Comparison of ENCODE assay signal across 9 mouse cellular contexts in genomic region chr4:62480709-62481605, GRCm38 (mm10). TPM values are rescaled to one million over a fixed set of nuclear protein-coding genes. Genes with fewer than 3 reads are reported as not detected.
A peak's percentile ranks its signal among the peaks of the same experiment; 100 is the strongest.
DNase-seq lines count a peak whose midpoint lies in the region; ATAC-seq lines count a peak whose summit lies in the region.
"Had no signal": no experiment of that assay in that cellular context is flagged by ENCODE, and none has a peak within 500 bp of the region (broad histone marks: within the 10 kb centered on the region; RNA-seq: fewer than 3 reads in every experiment).

No protein-coding gene starts in this region.

- no peaks in the 10 kb centered on the region for H3K4me1 ChIP-seq in neural tube, embryonic 14.5 days (ENCODE audit: control insufficient read depth, insufficient read depth, low read length)
- H3K4me1 ChIP-seq in stomach, embryonic 14.5 days (ENCODE audit: control insufficient read depth, insufficient read depth, low read length), result no peaks in the 10 kb centered on the region; the same call in 1 of the 2 replicates

- H3K9ac ChIP-seq in neural tube, embryonic 14.5 days (replicated peaks; ENCODE audit: low read depth, low read length), result no peak overlapping the region
- H3K9ac ChIP-seq in stomach, embryonic 14.5 days (replicated peaks; ENCODE audit: low read depth, low read length), result no peak overlapping the region
- H3K9ac ChIP-seq: liver, embryonic 14.5 days had no signal

- H3K9me3 ChIP-seq in neural tube, embryonic 14.5 days (ENCODE audit: control insufficient read depth, low read length), result no peaks in the 10 kb centered on the region
- H3K9me3 ChIP-seq in stomach, embryonic 14.5 days (ENCODE audit: control insufficient read depth, low read depth, low read length), result no peaks in the 10 kb centered on the region

- no peak overlapping the region for H3K4me3 ChIP-seq in neural tube, embryonic 14.5 days (ENCODE audit: low read depth, low read length)
- peak overlapping the region; percentile 48; the same call in 1 of the 2 replicates for H3K4me3 ChIP-seq in stomach, embryonic 14.5 days (ENCODE audit: low read depth, low read length)

- no peaks in the 10 kb centered on the region for H3K36me3 ChIP-seq in neural tube, embryonic 14.5 days (ENCODE audit: control insufficient read depth, insufficient read depth, low read length)
- H3K36me3 ChIP-seq in stomach, embryonic 14.5 days (ENCODE audit: control insufficient read depth, insufficient read depth, low read length), result no peaks in the 10 kb centered on the region

- H3K4me2 ChIP-seq in neural tube, embryonic 14.5 days (ENCODE audit: low read depth, low read length), result no peak overlapping the region
- H3K4me2 ChIP-seq in stomach, embryonic 14.5 days (replicated peaks; ENCODE audit: low read depth, low read length), result peak overlapping the region; percentile 87

- peak; percentile 24; the same call in 1 of the 2 replicates for ATAC-seq in neural tube, embryonic 14.5 days (ENCODE audit: low read depth)
- ATAC-seq in stomach, embryonic 14.5 days (ENCODE audit: insufficient number of reproducible peaks, insufficient read depth, low FRiP score, low read depth), result 0 out of 2 replicates have a peak, but pooled peaks have one; percentile 14

- H3K27me3 ChIP-seq in neural tube, embryonic 14.5 days (ENCODE audit: control insufficient read depth, insufficient read depth, low read length), result peaks cover 8% of the 10 kb centered on the region
- no peaks in the 10 kb centered on the region for H3K27me3 ChIP-seq in stomach, embryonic 14.5 days (ENCODE audit: control insufficient read depth, insufficient read depth, low read length)

- DNase-seq in cerebellum, adult 11-12 months, result peak; percentile 26
- DNase-seq in cerebellum, postnatal 4 days (ENCODE audit: low spot score in 2 of 2), result no peak
- DNase-seq in neural tube, embryonic 10.5 days (ENCODE audit: extremely low spot score, low spot score), result no peak
- peak; percentile 45 for DNase-seq in kidney, postnatal 10 days
- no peak for DNase-seq in cerebellum, postnatal 14 days
- DNase-seq in right cerebral cortex, postnatal 4 days, result no peak

- WGBS in neural tube, embryonic 14.5 days, result 54% methylated on average over 10 of the region's 10 CpGs
- WGBS in stomach, embryonic 14.5 days, result 37% methylated on average over 10 of the region's 10 CpGs

- no peak overlapping the region for H3K27ac ChIP-seq in neural tube, embryonic 14.5 days (ENCODE audit: low read depth, low read length)
- H3K27ac ChIP-seq in stomach, embryonic 14.5 days (ENCODE audit: low read length), result no peak overlapping the region
- H3K27ac ChIP-seq: liver, embryonic 14.5 days had no signal

RNA-seq across cellular contexts. Expression of gene Bspry, which starts 1.1 kb away (rescaled TPM):
- 0.60 and 0.91 TPM in 2 replicates for polyA plus RNA-seq in neural tube, embryonic 14.5 days (2014; fragmentation: Nextera tagmentation; extraction: Ambion mirVana)
- 19.4 and 23.5 TPM in 2 replicates for polyA plus RNA-seq in stomach, embryonic 14.5 days (2014; fragmentation: Nextera tagmentation; extraction: Ambion mirVana)

RNA-seq across cellular contexts. Expression of gene Wdr31, which starts 10.3 kb away (rescaled TPM):
- polyA plus RNA-seq in neural tube, embryonic 14.5 days (2014; fragmentation: Nextera tagmentation; extraction: Ambion mirVana), result 10.2 and 11.8 TPM in 2 replicates
- 10.9 and 11.0 TPM in 2 replicates for polyA plus RNA-seq in stomach, embryonic 14.5 days (2014; fragmentation: Nextera tagmentation; extraction: Ambion mirVana)

RNA-seq across cellular contexts. Expression of gene Hdhd3, which starts 22.3 kb away (rescaled TPM):
- 13.6 and 15.6 TPM in 2 replicates for polyA plus RNA-seq in neural tube, embryonic 14.5 days (2014; fragmentation: Nextera tagmentation; extraction: Ambion mirVana)
- 18.7 and 21.2 TPM in 2 replicates for polyA plus RNA-seq in stomach, embryonic 14.5 days (2014; fragmentation: Nextera tagmentation; extraction: Ambion mirVana)

RNA-seq across cellular contexts. Expression of gene Alad, which starts 38.8 kb away (rescaled TPM):
- 69.9 and 79.0 TPM in 2 replicates for polyA plus RNA-seq in neural tube, embryonic 14.5 days (2014; fragmentation: Nextera tagmentation; extraction: Ambion mirVana)
- 126 and 136 TPM in 2 replicates for polyA plus RNA-seq in stomach, embryonic 14.5 days (2014; fragmentation: Nextera tagmentation; extraction: Ambion mirVana)

RNA-seq across cellular contexts. Expression of gene Pole3, which starts 43.9 kb away (rescaled TPM):
- polyA plus RNA-seq in neural tube, embryonic 14.5 days (2014; fragmentation: Nextera tagmentation; extraction: Ambion mirVana), result 50.7 and 52.7 TPM in 2 replicates
- 73.5 and 79.8 TPM in 2 replicates for polyA plus RNA-seq in stomach, embryonic 14.5 days (2014; fragmentation: Nextera tagmentation; extraction: Ambion mirVana)

Comparison
In these comparisons a context has a peak if more than half of its experiments do, and no peak if none do; other contexts are left out.
1. DNase-seq: peak in cerebellum, adult 11-12 months (single experiment) and kidney, postnatal 10 days (single experiment); none in cerebellum, postnatal 4 days (0 of 2), neural tube, embryonic 10.5 days (single experiment), cerebellum, postnatal 14 days (0 of 2) and right cerebral cortex, postnatal 4 days (single experiment).
2. RNA of gene Bspry, which starts 1.1 kb away (polyA plus RNA-seq): 19.4 to 23.5 TPM in stomach, embryonic 14.5 days; 0.60 to 0.91 TPM in neural tube, embryonic 14.5 days; every median in the first group is over 10 times any median in the second.